Mouse (Mus musculus) bone marrow, adult 2 months (tissue): ENCODE results near the gene Swap70.

ENCODE experiments used
- CTCF ChIP-seq: fragments of 200-500 bp; IDR thresholded peaks from 2 replicates; pipeline ENCODE4 v1.5.1; 2011; ENCODE audit warnings: low read length, control low read depth; ENCODE audit not compliant: control insufficient read depth, insufficient read depth
- POLR2A ChIP-seq: fragments of 200-500 bp; IDR thresholded peaks from 2 replicates; pipeline ENCODE4 v1.6.1; 2011; ENCODE audit warnings: low read depth, mild to moderate bottlenecking, control low read depth, low read length, borderline replicate concordance; ENCODE audit not compliant: control insufficient read depth

GRCm38 (mm10) chr7:110193186-110193585 is 28.3 kb upstream of the Swap70 start:
- no peak for TF ChIP-seq CTCF
- TF ChIP-seq POLR2A: no peak
